Mouse (Mus musculus): Measurements from ENCODE around the gene Itga1. TPM values are rescaled to one million over a fixed set of nuclear protein-coding genes. Genes with fewer than 3 reads are reported as not detected.

The Itga1 gene
- polyA plus RNA-seq (2014; fragmentation: Nextera tagmentation; extraction: Ambion mirVana) = 36.2 and 36.7 TPM in 2 replicates

DNA sequence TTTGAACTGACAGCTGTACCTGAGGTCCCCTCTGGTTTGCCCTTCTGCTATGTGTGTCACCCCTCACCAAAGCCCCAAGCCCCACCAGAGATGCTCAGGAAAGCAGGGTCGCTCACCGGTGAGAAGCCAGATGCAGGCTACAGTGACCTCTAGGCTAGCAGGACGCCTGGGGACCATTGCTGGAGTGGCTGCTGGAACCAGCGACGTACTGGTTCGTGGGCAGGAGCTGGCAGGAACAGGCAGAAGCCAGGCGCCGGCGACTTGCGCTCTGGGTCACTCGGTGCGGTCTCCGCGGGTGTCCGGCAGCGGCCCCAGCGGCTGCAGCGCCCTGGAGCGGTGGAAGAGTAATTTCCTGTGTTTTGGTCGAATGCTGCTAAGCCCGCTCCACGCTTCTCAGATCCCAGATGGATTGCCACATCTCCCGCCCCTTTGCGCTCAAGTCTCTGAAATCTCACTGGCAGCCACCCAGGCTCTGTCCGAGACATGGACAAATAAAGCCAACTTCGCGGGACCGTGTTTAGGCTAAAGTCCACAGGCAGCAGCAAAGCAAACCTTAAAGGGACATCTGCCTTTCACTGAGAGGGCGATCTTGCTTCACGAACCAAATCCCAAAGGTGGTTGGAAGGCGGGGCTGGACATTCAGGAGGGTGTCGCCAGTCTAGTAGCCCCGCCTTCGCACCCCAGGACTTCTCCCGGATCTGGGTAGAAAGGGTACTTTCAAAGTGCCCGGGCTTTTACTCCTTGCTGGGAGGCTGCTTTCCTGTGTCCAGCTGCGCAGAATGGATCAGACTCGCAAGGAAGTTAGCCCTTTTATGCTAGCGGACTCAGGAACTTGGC lies at the start of gene Itga1, which contains the start of gene Gm49395:
Gene Itga1 (minus strand): TSS at position 610 of the 837 bp plus-strand sequence.
Gene Gm49395 (minus strand): TSS at position 567 of the 837 bp plus-strand sequence.
- no peaks in the 10 kb centered on the region; the same call in 1 of the 2 replicates for H3K9me3 ChIP-seq (ENCODE audit: low read depth, low read length)
- peak within 1 kb of the TSS; percentile 79 for H3K4me2 ChIP-seq
- 0 out of 2 replicates have a peak, but pooled peaks cover 3% of the 10 kb centered on the region for H3K4me1 ChIP-seq (ENCODE audit: insufficient read depth)
- peaks cover 4% of the 10 kb centered on the region; the same call in 1 of the 2 replicates for H3K27me3 ChIP-seq (ENCODE audit: insufficient read depth, low read length)
- peak within 1 kb of the TSS; percentile 87 for H3K27ac ChIP-seq (ENCODE audit: low read depth)
- H3K36me3 ChIP-seq (ENCODE audit: insufficient read depth) = no peaks in the 10 kb centered on the region
- ATAC-seq (ENCODE audit: insufficient read depth) (peak; percentile 93), DNase-seq (peak; percentile 96)
- peak within 1 kb of the TSS; percentile 66 for H3K4me3 ChIP-seq (ENCODE audit: low read depth, low read length)
- under 1% methylated on average over 39 of the region's 39 CpGs for WGBS
- peak within 1 kb of the TSS; percentile 73 for H3K9ac ChIP-seq
- 0 out of 2 replicates have a peak, but pooled peaks have one; percentile 12 for TF ChIP-seq CTCF (IDR thresholded peaks at IDR 0.05; ENCODE audit: low read depth)

DNA sequence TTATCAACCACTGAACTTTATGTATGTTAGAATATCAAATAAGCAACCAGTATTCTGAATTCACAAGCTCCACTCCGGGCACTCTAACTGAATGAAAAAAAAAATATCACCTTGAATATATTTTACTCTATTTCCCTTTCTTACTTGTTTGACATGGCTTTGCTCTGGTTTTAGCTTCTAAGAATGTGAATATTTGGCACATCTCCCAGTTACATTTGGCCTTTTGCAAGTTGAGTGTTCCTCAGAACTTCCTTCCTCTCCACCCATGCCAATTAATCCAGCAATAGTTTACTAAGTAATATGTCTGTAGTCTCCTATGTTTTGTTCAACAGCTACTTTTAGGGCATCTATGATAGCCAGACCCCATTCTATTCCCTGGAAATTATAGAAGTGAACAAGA lies 48.8 kb upstream of the Itga1 start:
- H3K4me1 ChIP-seq (ENCODE audit: insufficient read depth) = no peaks in the 10 kb centered on the region
- WGBS = 68% methylated on average over 1 of the region's 1 CpGs
- no peaks in the 10 kb centered on the region for H3K9me3 ChIP-seq (ENCODE audit: low read depth, low read length)
- DNase-seq (peak; percentile 75), ATAC-seq (ENCODE audit: insufficient read depth) (no peak)
- no peak overlapping the region for H3K4me2 ChIP-seq
- H3K36me3 ChIP-seq (ENCODE audit: insufficient read depth) = no peaks in the 10 kb centered on the region
- no peak overlapping the region for H3K9ac ChIP-seq
- no peak for TF ChIP-seq CTCF (IDR thresholded peaks at IDR 0.05; ENCODE audit: low read depth)
- no peaks in the 10 kb centered on the region for H3K27me3 ChIP-seq (ENCODE audit: insufficient read depth, low read length)
- H3K27ac ChIP-seq (ENCODE audit: low read depth) = no peak overlapping the region
- H3K4me3 ChIP-seq (ENCODE audit: low read depth, low read length) = no peak overlapping the region

DNA sequence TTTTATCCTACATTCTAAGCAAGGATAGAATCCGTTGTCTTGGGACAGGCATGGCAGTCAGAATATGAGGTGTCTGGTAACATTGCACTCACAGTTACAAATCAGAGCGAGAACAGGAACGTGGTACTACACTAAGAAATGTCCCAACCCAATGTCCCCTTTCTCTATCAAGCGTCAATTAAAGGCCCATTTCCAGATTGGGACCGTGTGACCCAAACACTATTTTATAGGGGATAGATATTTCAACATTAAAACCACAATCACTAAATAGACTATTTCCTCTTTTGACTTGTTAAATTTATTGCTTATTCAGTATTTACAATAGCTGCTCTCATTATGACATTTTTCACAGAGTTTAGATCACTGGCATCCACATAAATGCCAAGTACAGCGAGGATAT lies 48.1 kb upstream of the Itga1 start:
- H3K4me1 ChIP-seq (ENCODE audit: insufficient read depth) = no peaks in the 10 kb centered on the region
- H3K9ac ChIP-seq = no peak overlapping the region
- no peaks in the 10 kb centered on the region for H3K9me3 ChIP-seq (ENCODE audit: low read depth, low read length)
- DNase-seq = no peak
- no peak overlapping the region for H3K4me3 ChIP-seq (ENCODE audit: low read depth, low read length)
- 76% methylated on average over 6 of the region's 6 CpGs for WGBS
- no peak overlapping the region for H3K4me2 ChIP-seq
- no peak for ATAC-seq (ENCODE audit: insufficient read depth)
- TF ChIP-seq CTCF (IDR thresholded peaks at IDR 0.05; ENCODE audit: low read depth) = no peak
- no peaks in the 10 kb centered on the region for H3K36me3 ChIP-seq (ENCODE audit: insufficient read depth)
- H3K27ac ChIP-seq (ENCODE audit: low read depth) = no peak overlapping the region
- H3K27me3 ChIP-seq (ENCODE audit: insufficient read depth, low read length) = no peaks in the 10 kb centered on the region

DNA sequence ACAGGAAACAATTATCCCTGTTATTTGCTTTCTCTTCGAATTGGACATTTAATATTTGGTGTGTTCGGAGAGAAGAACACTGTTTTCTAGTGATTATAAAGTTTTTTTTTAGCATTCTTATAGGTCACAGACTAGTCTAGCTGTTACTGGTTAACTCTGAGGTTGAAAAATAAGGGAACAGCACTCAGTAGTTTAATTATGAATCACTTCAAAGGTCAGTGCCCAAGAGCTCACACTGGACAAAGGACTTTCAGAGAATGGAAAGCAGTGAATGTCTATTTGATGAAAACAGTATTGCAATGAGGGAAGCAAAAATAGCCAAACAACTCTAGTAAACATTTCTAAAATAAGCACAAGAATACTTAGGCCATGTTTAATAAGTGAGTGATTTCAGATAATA lies 41.8 kb upstream of the Itga1 start:
- H3K4me2 ChIP-seq = no peak overlapping the region
- H3K36me3 ChIP-seq (ENCODE audit: insufficient read depth) = no peaks in the 10 kb centered on the region
- no peaks in the 10 kb centered on the region for H3K9me3 ChIP-seq (ENCODE audit: low read depth, low read length)
- DNase-seq (no peak), ATAC-seq (ENCODE audit: insufficient read depth) (no peak)
- no peaks in the 10 kb centered on the region for H3K4me1 ChIP-seq (ENCODE audit: insufficient read depth)
- no peak overlapping the region for H3K27ac ChIP-seq (ENCODE audit: low read depth)
- no peaks in the 10 kb centered on the region for H3K27me3 ChIP-seq (ENCODE audit: insufficient read depth, low read length)
- H3K9ac ChIP-seq = no peak overlapping the region
- 85% methylated on average over 2 of the region's 2 CpGs for WGBS
- no peak overlapping the region for H3K4me3 ChIP-seq (ENCODE audit: low read depth, low read length)
- no peak for TF ChIP-seq CTCF (IDR thresholded peaks at IDR 0.05; ENCODE audit: low read depth)

DNA sequence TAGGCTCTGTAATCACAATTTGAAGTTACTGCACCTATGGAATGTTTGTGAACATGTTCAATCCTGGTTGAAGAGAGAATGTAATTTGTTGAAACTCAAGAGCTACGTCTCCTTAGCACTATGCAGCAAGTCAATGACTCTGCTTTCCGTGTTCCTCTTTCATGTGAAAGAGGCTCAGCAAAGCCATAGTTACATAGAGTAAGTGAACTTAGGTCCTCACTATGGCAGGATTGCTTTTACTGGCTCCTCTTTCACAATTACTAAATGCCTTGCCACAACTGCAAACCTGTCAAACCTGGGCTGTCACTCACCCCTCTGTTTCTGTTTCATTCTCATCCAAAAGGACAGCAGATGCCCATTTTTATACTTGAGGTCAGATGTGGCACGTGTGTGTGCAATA lies 40.3 kb upstream of the Itga1 start:
- WGBS = 69% methylated on average over 3 of the region's 3 CpGs
- Histone ChIP-seq H3K4me2 (no peak overlapping the region), H3K4me1 (ENCODE audit: insufficient read depth) (no peaks in the 10 kb centered on the region), H3K27me3 (ENCODE audit: insufficient read depth, low read length) (no peaks in the 10 kb centered on the region), H3K9me3 (ENCODE audit: low read depth, low read length) (no peaks in the 10 kb centered on the region), H3K9ac (no peak overlapping the region), H3K36me3 (ENCODE audit: insufficient read depth) (no peaks in the 10 kb centered on the region), H3K27ac (ENCODE audit: low read depth) (no peak overlapping the region), H3K4me3 (ENCODE audit: low read depth, low read length) (no peak overlapping the region)
- DNase-seq (no peak), ATAC-seq (ENCODE audit: insufficient read depth) (no peak)
- TF ChIP-seq CTCF (IDR thresholded peaks at IDR 0.05; ENCODE audit: low read depth) = no peak

DNA sequence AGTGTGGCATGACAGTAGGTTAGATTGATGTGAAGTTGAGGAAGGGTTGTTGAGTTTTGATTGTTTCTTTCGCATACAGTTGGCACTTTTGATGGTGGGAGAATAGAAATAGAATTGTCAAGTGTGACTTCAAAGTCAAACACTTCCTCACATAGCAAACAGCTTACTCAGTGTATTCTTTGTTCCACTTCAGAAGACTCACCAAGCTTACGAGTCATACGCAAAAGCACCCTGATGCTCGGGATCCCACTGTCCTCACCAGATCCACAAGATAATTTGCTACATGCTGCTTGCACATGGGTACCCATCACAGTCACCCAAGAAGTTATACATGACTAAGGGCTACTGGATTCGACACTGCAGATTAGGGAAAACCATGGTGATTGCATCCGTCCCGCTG lies 36.7 kb upstream of the Itga1 start:
- Histone ChIP-seq H3K27me3 (ENCODE audit: insufficient read depth, low read length) (no peaks in the 10 kb centered on the region), H3K27ac (ENCODE audit: low read depth) (no peak overlapping the region), H3K36me3 (ENCODE audit: insufficient read depth) (no peaks in the 10 kb centered on the region), H3K9me3 (ENCODE audit: low read depth, low read length) (no peaks in the 10 kb centered on the region), H3K4me2 (no peak overlapping the region), H3K4me1 (ENCODE audit: insufficient read depth) (no peaks in the 10 kb centered on the region), H3K9ac (no peak overlapping the region), H3K4me3 (ENCODE audit: low read depth, low read length) (no peak overlapping the region)
- ATAC-seq (ENCODE audit: insufficient read depth) = no peak
- DNase-seq = no peak
- TF ChIP-seq CTCF (IDR thresholded peaks at IDR 0.05; ENCODE audit: low read depth) = no peak
- WGBS = 81% methylated on average over 7 of the region's 7 CpGs

DNA sequence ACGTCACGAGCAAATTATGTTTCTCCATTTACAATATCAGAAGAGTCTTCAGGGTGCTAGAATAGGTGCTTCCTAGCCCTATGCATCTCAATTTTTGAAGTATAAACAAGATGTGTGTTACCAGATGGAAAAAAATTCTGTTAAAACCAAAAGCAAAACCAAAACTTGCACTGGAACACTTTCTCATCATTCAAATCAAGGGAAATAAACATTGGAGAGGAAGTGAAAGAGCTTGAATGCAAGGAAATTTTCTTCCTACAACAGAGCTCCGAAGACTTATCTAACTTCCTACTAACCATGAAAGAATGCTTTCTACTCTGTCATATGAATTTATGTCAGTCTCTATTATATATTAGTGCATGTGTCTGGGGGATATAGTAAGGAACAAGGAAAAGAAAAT lies 35.0 kb upstream of the Itga1 start:
- DNase-seq (peak; percentile 30), ATAC-seq (ENCODE audit: insufficient read depth) (no peak)
- Histone ChIP-seq H3K27ac (ENCODE audit: low read depth) (no peak overlapping the region), H3K4me2 (no peak overlapping the region), H3K9ac (no peak overlapping the region), H3K4me3 (ENCODE audit: low read depth, low read length) (no peak overlapping the region), H3K4me1 (ENCODE audit: insufficient read depth) (no peaks in the 10 kb centered on the region), H3K27me3 (ENCODE audit: insufficient read depth, low read length) (no peaks in the 10 kb centered on the region), H3K9me3 (ENCODE audit: low read depth, low read length) (no peaks in the 10 kb centered on the region), H3K36me3 (ENCODE audit: insufficient read depth) (no peaks in the 10 kb centered on the region)
- WGBS = 68% methylated on average over 3 of the region's 3 CpGs
- no peak for TF ChIP-seq CTCF (IDR thresholded peaks at IDR 0.05; ENCODE audit: low read depth)

Measured in lung, embryonic 14.5 days (tissue).